Mouse (Mus musculus) neural tube, embryonic 14.5 days (tissue): ENCODE results near the gene Cops8. TPM values are rescaled to one million over a fixed set of nuclear protein-coding genes. Genes with fewer than 3 reads are reported as not detected.

Experiments used
- ATAC-seq: fragments of 200-750 bp; cut with Nextera tagmentation; 2 replicates; pipeline ENCODE4 v1.8.0; 2017; ENCODE audit warnings: low read depth, mild to moderate bottlenecking, moderate TSS enrichment, moderate library complexity
- H3K27ac ChIP-seq: fragments of 300-500 bp; sonication (generic); 2 replicates; pipeline ENCODE4 v1.5.1; 2014; ENCODE audit warnings: low read depth, mild to moderate bottlenecking, control low read depth, low read length, moderate library complexity, mixed read lengths
- H3K27me3 ChIP-seq: fragments of 300-500 bp; sonication (generic); 2 replicates; pipeline ENCODE4 v1.6.1; 2014; ENCODE audit warnings: low read length; ENCODE audit not compliant: control insufficient read depth, insufficient read depth
- H3K36me3 ChIP-seq: fragments of 300-500 bp; sonication (generic); 2 replicates; pipeline ENCODE4 v1.6.1; 2014; ENCODE audit warnings: low read length, mixed read lengths; ENCODE audit not compliant: control insufficient read depth, insufficient read depth
- H3K4me1 ChIP-seq: fragments of 300-500 bp; sonication (generic); 2 replicates; pipeline ENCODE4 v1.6.1; 2014; ENCODE audit warnings: low read length; ENCODE audit not compliant: control insufficient read depth, insufficient read depth
- H3K4me2 ChIP-seq: fragments of 300-500 bp; sonication (generic); 2 replicates; pipeline ENCODE4 v1.6.1; 2014; ENCODE audit warnings: mild to moderate bottlenecking, low read depth, low read length, control low read depth
- H3K4me3 ChIP-seq: fragments of 300-500 bp; sonication (generic); 2 replicates; pipeline ENCODE4 v1.5.1; 2014; ENCODE audit warnings: low read depth, low read length, control low read depth, mixed read lengths
- H3K9ac ChIP-seq: fragments of 300-500 bp; sonication (generic); replicated peaks from 2 replicates; pipeline ENCODE4 v1.6.1; 2014; ENCODE audit warnings: low read depth, mild to moderate bottlenecking, control low read depth, low read length, mixed read lengths
- H3K9me3 ChIP-seq: fragments of 300-500 bp; sonication (generic); 2 replicates; pipeline ENCODE4 v1.6.1; 2016; ENCODE audit warnings: low read length; ENCODE audit not compliant: control insufficient read depth
- WGBS: fragments of 180-500 bp; shearing (Covaris S2); extraction: QIAGEN DNeasy Blood & Tissue Kit; methylation state at CpG from one replicate; pipeline ENCODE4 v1.1.7; 2014; 5-methylcytosine and 5-hydroxymethylcytosine counted together
- polyA plus RNA-seq: library from polyadenylated mRNA; unstranded; fragments of >200 nt; fragmentation: Nextera tagmentation; extraction: Ambion mirVana; gene quantifications from 2 replicates; pipeline ENCODE4 v1.2.1, GENCODE M21; 2014

Gene Cops8
- polyA plus RNA-seq, 1 experiment from 2014 or later = 181 TPM

GRCm38 (mm10) chr1:90658581-90658980 lies 55.8 kb downstream of the Cops8 start:
- Histone ChIP-seq H3K9ac (no peak overlapping the region), H3K27ac (no peak overlapping the region), H3K27me3 (no peaks in the 10 kb centered on the region), H3K4me2 (no peak overlapping the region), H3K4me1 (no peaks in the 10 kb centered on the region), H3K4me3 (no peak overlapping the region), H3K36me3 (no peaks in the 10 kb centered on the region), H3K9me3 (no peaks in the 10 kb centered on the region)
- no peak for ATAC-seq
- 95% methylated on average over 3 of the region's 3 CpGs for WGBS

- no peak for ATAC-seq
- no peaks in the 10 kb centered on the region for H3K36me3 ChIP-seq
- no peaks in the 10 kb centered on the region for H3K9me3 ChIP-seq
- no peak overlapping the region for H3K4me2 ChIP-seq
- H3K27me3 ChIP-seq = no peaks in the 10 kb centered on the region
- H3K27ac ChIP-seq = no peak overlapping the region
- H3K4me1 ChIP-seq = no peaks in the 10 kb centered on the region
- 88% methylated on average over 7 of the region's 7 CpGs for WGBS
- no peak overlapping the region for H3K9ac ChIP-seq
- H3K4me3 ChIP-seq = no peak overlapping the region
These were observed 57.4 kb downstream of the Cops8 start for GRCm38 (mm10) chr1:90660150-90660549.

GRCm38 (mm10) chr1:90662491-90662890 lies 59.7 kb downstream of the Cops8 start:
- H3K27me3 ChIP-seq = no peaks in the 10 kb centered on the region
- no peaks in the 10 kb centered on the region for H3K9me3 ChIP-seq
- no peak overlapping the region for H3K4me3 ChIP-seq
- no peaks in the 10 kb centered on the region for H3K4me1 ChIP-seq
- no peaks in the 10 kb centered on the region for H3K36me3 ChIP-seq
- no peak for ATAC-seq
- 82% methylated on average over 6 of the region's 6 CpGs for WGBS
- H3K9ac ChIP-seq = no peak overlapping the region
- no peak overlapping the region for H3K27ac ChIP-seq
- no peak overlapping the region for H3K4me2 ChIP-seq

Other genes starting within 250 kb of the Cops8 start
- 1.1 and 16.9 TPM in 2 replicates for gene Col6a3, start 241.0 kb downstream of the Cops8 start, polyA plus RNA-seq